Mouse (Mus musculus) testis, adult 10 weeks (tissue): Measurements from ENCODE around the gene Prpf40b. TPM values are rescaled to one million over a fixed set of nuclear protein-coding genes. Genes with fewer than 3 reads are reported as not detected.

ENCODE experiments used
- polyA plus RNA-seq: library from polyadenylated mRNA; stranded (reverse); fragments of 350-450 nt; fragmentation: Illumina TruSeq; extraction: RNeasy Lipid Tissue Mini Kit (QIAGEN cat#74804); gene quantifications from one replicate; pipeline ENCODE4 v1.2.3, GENCODE M21; 2014; ENCODE audit warnings: low read depth, low replicate concordance

Prpf40b gene
- polyA plus RNA-seq = 17.5 TPM

DNA sequence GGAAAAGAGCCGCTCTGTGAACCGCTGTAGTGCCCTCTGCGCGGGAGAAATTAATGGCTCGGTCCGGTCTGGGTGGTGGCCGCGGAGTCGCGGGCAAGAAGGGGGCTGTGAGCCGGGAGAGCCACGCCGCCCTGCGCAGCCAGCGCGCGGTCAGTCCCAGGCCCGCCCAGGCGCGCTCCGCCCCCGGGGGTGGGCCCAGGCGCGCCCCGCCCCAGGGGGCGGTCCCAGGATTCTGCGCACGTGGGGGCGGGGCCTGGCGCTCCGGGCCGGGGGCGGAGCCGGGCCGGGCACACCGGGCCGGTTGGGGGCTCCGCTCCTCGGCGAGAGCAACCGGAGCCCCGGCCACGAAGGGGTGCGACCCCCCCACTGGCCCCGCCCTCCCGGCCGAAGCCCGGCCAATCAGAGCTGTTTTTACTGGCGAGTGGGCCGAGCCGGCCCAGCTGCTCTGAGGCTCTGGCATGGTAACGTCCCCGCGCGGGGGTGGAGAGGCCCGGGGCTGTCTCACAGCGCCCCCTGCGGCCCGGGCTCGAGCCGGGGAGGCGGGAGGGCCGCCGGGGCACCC, at the start of gene Prpf40b:
Gene Prpf40b (plus strand): TSS at position 275 of the 562 bp plus-strand sequence.

DNA sequence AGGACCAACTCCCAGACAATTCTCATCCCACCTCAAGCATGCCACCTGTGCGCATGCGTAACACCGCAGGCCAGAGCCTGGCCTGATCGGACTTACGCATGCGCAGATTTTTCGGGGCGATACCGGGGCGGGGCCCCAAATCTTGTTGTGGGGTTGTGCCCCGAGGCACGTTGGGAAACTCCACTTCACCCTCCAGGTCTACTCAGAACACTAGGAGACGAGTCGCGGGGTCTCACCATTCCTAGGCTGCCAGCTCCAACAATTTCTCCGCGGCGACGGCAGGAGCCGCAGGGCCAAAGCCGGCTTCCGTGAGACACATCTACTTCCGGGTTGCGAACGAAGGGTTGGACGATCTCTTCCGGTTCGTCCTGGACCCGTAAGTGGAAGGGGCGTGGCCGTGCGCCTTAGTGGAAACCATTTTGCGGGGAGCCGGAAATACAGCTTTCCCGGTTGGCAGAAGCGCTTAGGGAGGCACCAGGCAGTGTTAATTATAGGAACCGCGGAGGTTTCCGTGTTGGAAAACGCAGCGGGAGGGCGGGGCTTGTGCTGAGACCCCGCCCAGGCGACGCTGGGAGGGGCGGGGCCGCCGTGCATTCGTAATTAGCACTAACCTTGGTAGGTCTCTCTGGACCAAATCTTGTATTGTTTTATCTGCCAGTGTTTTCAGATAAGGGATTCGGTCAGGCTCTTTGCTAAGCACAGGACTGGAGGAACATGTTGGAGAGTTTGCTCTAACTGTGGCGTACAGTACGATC, 43.1 kb upstream of the Prpf40b start, which contains the start of gene Mcrs1:
Gene Mcrs1 (minus strand): TSS at position 336 of the 755 bp plus-strand sequence.

DNA sequence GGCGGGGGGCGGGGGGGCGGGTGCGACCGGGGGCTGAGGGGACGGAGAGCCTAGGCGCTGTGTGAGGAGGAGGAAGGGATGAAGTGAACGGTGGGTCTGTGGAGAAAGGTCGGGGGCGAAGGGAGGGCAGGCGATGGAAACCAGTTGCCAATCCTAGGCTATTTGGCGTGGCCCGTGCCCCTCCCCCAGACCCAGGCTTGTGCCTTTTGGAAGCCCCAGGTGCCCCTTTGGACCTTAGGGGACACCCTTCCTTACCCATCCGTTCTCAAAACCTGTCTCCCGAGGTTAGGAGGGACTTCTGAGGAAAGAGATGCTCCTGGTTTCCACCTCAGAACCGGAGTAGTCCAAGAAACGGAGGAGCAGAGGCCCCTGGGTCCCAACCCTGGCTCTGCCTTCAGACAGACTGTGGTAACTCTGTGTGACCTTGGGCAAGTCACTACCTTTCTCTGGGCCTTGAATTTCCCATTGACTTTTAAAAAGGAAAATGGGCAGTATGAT, 646 bp downstream of the Prpf40b start, which contains the start of gene Fam186b:
Gene Fam186b (minus strand): TSS at position 405 of the 498 bp plus-strand sequence.

Other genes starting within 250 kb of the Prpf40b start
- gene Prph, start 239.9 kb upstream of the Prpf40b start, polyA plus RNA-seq = not detected
- 2.4 TPM for gene Troap, start 220.5 kb upstream of the Prpf40b start, polyA plus RNA-seq
- not detected for gene C1ql4, start 207.3 kb upstream of the Prpf40b start, polyA plus RNA-seq
- gene Dnajc22, start 201.9 kb upstream of the Prpf40b start, polyA plus RNA-seq = not detected
- gene Spats2, start 169.2 kb upstream of the Prpf40b start, polyA plus RNA-seq = 96.0 TPM
- gene Kcnh3, start 70.2 kb upstream of the Prpf40b start, polyA plus RNA-seq = 0.07 TPM
- 3.5 TPM for gene Mcrs1, start 43.1 kb upstream of the Prpf40b start, polyA plus RNA-seq
- gene Fam186b, start 801 bp downstream of the Prpf40b start, polyA plus RNA-seq = 24.8 TPM
- 3.6 TPM for gene Fmnl3, start 75.4 kb downstream of the Prpf40b start, polyA plus RNA-seq
- 101 TPM for gene Tmbim6, start 97.8 kb downstream of the Prpf40b start, polyA plus RNA-seq
- not detected for gene Nckap5l, start 162.7 kb downstream of the Prpf40b start, polyA plus RNA-seq
- 1.3 TPM for gene Bcdin3d, start 179.6 kb downstream of the Prpf40b start, polyA plus RNA-seq
- not detected for gene Faim2, start 233.1 kb downstream of the Prpf40b start, polyA plus RNA-seq